In genomic region chr2:104741015-104741758, GRCm38 (mm10) we compare ENCODE assay signal across 12 mouse cellular contexts. TPM values are rescaled to one million over a fixed set of nuclear protein-coding genes. Genes with fewer than 3 reads are reported as not detected.
A peak's percentile ranks its signal among the peaks of the same experiment; 100 is the strongest.
DNase-seq lines count a peak whose midpoint lies in the region; ATAC-seq and TF ChIP-seq lines count a peak whose summit lies in the region.
"Had no signal": no experiment of that assay in that cellular context is flagged by ENCODE, and none has a peak within 500 bp of the region (broad histone marks: within the 10 kb centered on the region; RNA-seq: fewer than 3 reads in every experiment).

No protein-coding gene starts in this region.

- no peaks in the 10 kb centered on the region for H3K36me3 ChIP-seq in midbrain, embryonic 10.5 days
- no peaks in the 10 kb centered on the region for H3K36me3 ChIP-seq in midbrain, postnatal 0 days (ENCODE audit: insufficient read depth, low read length)
- no peaks in the 10 kb centered on the region for H3K36me3 ChIP-seq in intestine, embryonic 15.5 days
- no peaks in the 10 kb centered on the region for H3K36me3 ChIP-seq in small intestine, adult 2 months (ENCODE audit: control insufficient read depth, insufficient read depth, low read length)
- H3K36me3 ChIP-seq: heart, embryonic 12.5 days; midbrain, embryonic 12.5 days had no signal

- H3K27ac ChIP-seq in midbrain, embryonic 10.5 days (replicated peaks): no peak overlapping the region
- no peak overlapping the region for H3K27ac ChIP-seq in midbrain, postnatal 0 days (ENCODE audit: low read depth, low read length)
- peak overlapping the region; percentile 41; the same call in 1 of the 2 replicates for H3K27ac ChIP-seq in intestine, embryonic 15.5 days
- H3K27ac ChIP-seq in small intestine, adult 2 months (ENCODE audit: insufficient read depth, low read depth, low read length): peak overlapping the region; percentile 84
- H3K27ac ChIP-seq: midbrain, embryonic 12.5 days had no signal

- H3K9me3 ChIP-seq in midbrain, embryonic 10.5 days (replicated peaks): no peaks in the 10 kb centered on the region
- H3K9me3 ChIP-seq in midbrain, postnatal 0 days (ENCODE audit: low read length): no peaks in the 10 kb centered on the region
- no peaks in the 10 kb centered on the region for H3K9me3 ChIP-seq in intestine, embryonic 15.5 days
- H3K9me3 ChIP-seq: heart, embryonic 12.5 days; midbrain, embryonic 12.5 days had no signal

- intact Hi-C loops in heart, postnatal 25 days (cut with DNase I): loop anchor here (5.0 kb wide), 1 partner anchor 54 kb away; no protein-coding TSS in a partner anchor

- peak; percentile 39 for DNase-seq in heart, adult 11 months
- DNase-seq in heart, postnatal 25 days (ENCODE audit: low spot score): no peak
- peak; percentile 20 for DNase-seq in midbrain, embryonic 10.5 days (ENCODE audit: low spot score)
- DNase-seq in midbrain, postnatal 0 days (ENCODE audit: low spot score): no peak
- no peak for DNase-seq in frontal cortex, postnatal 36 days (ENCODE audit: low spot score in 2 of 2)
- no peak for DNase-seq in cerebellum, adult 11 months
- DNase-seq: B cell, adult 2 months; kidney, postnatal 36 days had no signal

- H3K9ac ChIP-seq in midbrain, postnatal 0 days (replicated peaks; ENCODE audit: low read length, poor library complexity, severe bottlenecking): no peak overlapping the region
- H3K9ac ChIP-seq in intestine, embryonic 15.5 days: peak overlapping the region; percentile 11

- TF ChIP-seq POLR2A in small intestine, adult 2 months (IDR thresholded peaks at IDR 0.05; ENCODE audit: low read depth, low read length): no peak

- H3K4me2 ChIP-seq in midbrain, postnatal 0 days (ENCODE audit: low read depth, low read length, poor library complexity, severe bottlenecking): no peak overlapping the region
- H3K4me2 ChIP-seq in intestine, embryonic 15.5 days (replicated peaks): peak overlapping the region; percentile 91

- no peak for ATAC-seq in midbrain, postnatal 0 days (ENCODE audit: low FRiP score)
- ATAC-seq in intestine, embryonic 15.5 days: no peak

- peaks cover 46% of the 10 kb centered on the region for H3K27me3 ChIP-seq in midbrain, embryonic 10.5 days (ENCODE audit: low read depth, poor library complexity, severe bottlenecking)
- H3K27me3 ChIP-seq in midbrain, postnatal 0 days (ENCODE audit: insufficient read depth, low read length): peaks cover 8% of the 10 kb centered on the region; the same call in 1 of the 2 replicates
- no peaks in the 10 kb centered on the region for H3K27me3 ChIP-seq in intestine, embryonic 15.5 days (replicated peaks)
- no peaks in the 10 kb centered on the region for H3K27me3 ChIP-seq in small intestine, adult 2 months (ENCODE audit: control insufficient read depth, insufficient read depth, low read length)

- no peak overlapping the region for H3K4me3 ChIP-seq in midbrain, embryonic 10.5 days
- H3K4me3 ChIP-seq in midbrain, postnatal 0 days (ENCODE audit: low read depth, low read length): no peak overlapping the region
- H3K4me3 ChIP-seq in intestine, embryonic 15.5 days (replicated peaks): peak overlapping the region; percentile 91
- peak overlapping the region; percentile 61 for H3K4me3 ChIP-seq in small intestine, adult 2 months (ENCODE audit: low read depth, low read length)

- H3K4me1 ChIP-seq in midbrain, embryonic 10.5 days: peaks cover 24% of the 10 kb centered on the region
- peaks cover 5% of the 10 kb centered on the region; the same call in 1 of the 2 replicates for H3K4me1 ChIP-seq in midbrain, postnatal 0 days (ENCODE audit: insufficient read depth, low read length)
- peaks cover 15% of the 10 kb centered on the region for H3K4me1 ChIP-seq in intestine, embryonic 15.5 days (replicated peaks)
- H3K4me1 ChIP-seq in small intestine, adult 2 months (ENCODE audit: control insufficient read depth, insufficient read depth, insufficient read length, low read length): peaks cover 3% of the 10 kb centered on the region; the same call in 1 of the 2 replicates

- 21% methylated on average over 7 of the region's 7 CpGs for WGBS in midbrain, embryonic 10.5 days
- WGBS in midbrain, postnatal 0 days: 35% methylated on average over 7 of the region's 7 CpGs
- 39% methylated on average over 7 of the region's 7 CpGs for WGBS in intestine, embryonic 15.5 days
- WGBS in small intestine, adult 2 months: 43% methylated on average over 7 of the region's 7 CpGs

- TF ChIP-seq CTCF in midbrain, postnatal 0 days (IDR thresholded peaks at IDR 0.05): no peak
- TF ChIP-seq CTCF in small intestine, adult 2 months (IDR thresholded peaks at IDR 0.05; ENCODE audit: extremely low read depth, insufficient read length, insufficient replicate concordance, low read depth, low read length): no peak

RNA-seq across cellular contexts. Expression of gene Depdc7, which starts 1.5 kb away (rescaled TPM):
- total RNA-seq in heart, postnatal 25 days (2021): under 1 TPM; 0.89 to 0.99 TPM
- polyA plus RNA-seq in midbrain, embryonic 10.5 days (2016; fragmentation: Nextera tagmentation; extraction: Ambion mirVana): 3.5 TPM in 2 replicates
- 1.9 and 2.3 TPM in 2 replicates for total RNA-seq in midbrain, postnatal 0 days (2014; rRNA removed)
- 0.90 and 1.5 TPM in 2 replicates for polyA plus RNA-seq in midbrain, postnatal 0 days (2015; fragmentation: Nextera tagmentation; extraction: Ambion mirVana)
- polyA plus RNA-seq in intestine, embryonic 15.5 days (2015; fragmentation: Nextera tagmentation; extraction: Ambion mirVana): 32.6 and 36.2 TPM in 2 replicates
- polyA plus RNA-seq in small intestine, adult 2 months (2012; rRNA removed): 3.5 and 15.7 TPM in 2 replicates

RNA-seq across cellular contexts. Expression of gene Pin1rt1, which starts 25.0 kb away (rescaled TPM):
- total RNA-seq in heart, postnatal 25 days (2021): not detected
- polyA plus RNA-seq in midbrain, embryonic 10.5 days (2016; fragmentation: Nextera tagmentation; extraction: Ambion mirVana): not detected in 2 replicates
- total RNA-seq in midbrain, postnatal 0 days (2014; rRNA removed): not detected in 2 replicates
- not detected in 2 replicates for polyA plus RNA-seq in midbrain, postnatal 0 days (2015; fragmentation: Nextera tagmentation; extraction: Ambion mirVana)
- polyA plus RNA-seq in intestine, embryonic 15.5 days (2015; fragmentation: Nextera tagmentation; extraction: Ambion mirVana): 0.14 TPM in 1 of 2 replicates, not detected in the other
- polyA plus RNA-seq in small intestine, adult 2 months (2012; rRNA removed): not detected in 2 replicates
- polyA plus RNA-seq: heart, embryonic 12.5 days; midbrain, embryonic 12.5 days had no signal

RNA-seq across cellular contexts. Expression of gene Tcp11l1, which starts 29.2 kb away (rescaled TPM):
- total RNA-seq in heart, postnatal 25 days (2021): 1 to 10 TPM; 6.0 to 7.3 TPM
- 58.3 and 58.7 TPM in 2 replicates for polyA plus RNA-seq in midbrain, embryonic 10.5 days (2016; fragmentation: Nextera tagmentation; extraction: Ambion mirVana)
- 27.8 and 28.2 TPM in 2 replicates for total RNA-seq in midbrain, postnatal 0 days (2014; rRNA removed)
- 51.6 and 58.8 TPM in 2 replicates for polyA plus RNA-seq in midbrain, postnatal 0 days (2015; fragmentation: Nextera tagmentation; extraction: Ambion mirVana)
- polyA plus RNA-seq in intestine, embryonic 15.5 days (2015; fragmentation: Nextera tagmentation; extraction: Ambion mirVana): 31.2 and 34.5 TPM in 2 replicates
- polyA plus RNA-seq in small intestine, adult 2 months (2012; rRNA removed): 1.9 and 2.4 TPM in 2 replicates

Comparison
In these comparisons a context has a peak if more than half of its experiments do, and no peak if none do; other contexts are left out.
1. DNase-seq: peak in heart, adult 11 months (single experiment) and midbrain, embryonic 10.5 days (single experiment); none in heart, postnatal 25 days (single experiment), midbrain, postnatal 0 days (single experiment), frontal cortex, postnatal 36 days (0 of 2) and cerebellum, adult 11 months (single experiment).
2. H3K27ac ChIP-seq: peak in intestine, embryonic 15.5 days (single experiment) and small intestine, adult 2 months (single experiment); none in midbrain, embryonic 10.5 days (single experiment) and midbrain, postnatal 0 days (single experiment).
3. H3K4me3 ChIP-seq: peak in intestine, embryonic 15.5 days (single experiment) and small intestine, adult 2 months (single experiment); none in midbrain, embryonic 10.5 days (single experiment) and midbrain, postnatal 0 days (single experiment).